Mouse (Mus musculus): ENCODE measurements around the gene Bphl. TPM values are rescaled to one million over a fixed set of nuclear protein-coding genes. Genes with fewer than 3 reads are reported as not detected.

Gene Bphl
- polyA plus RNA-seq (2016; fragmentation: Nextera tagmentation; extraction: Ambion mirVana) = 44.4 and 50.5 TPM in 2 replicates

DNA sequence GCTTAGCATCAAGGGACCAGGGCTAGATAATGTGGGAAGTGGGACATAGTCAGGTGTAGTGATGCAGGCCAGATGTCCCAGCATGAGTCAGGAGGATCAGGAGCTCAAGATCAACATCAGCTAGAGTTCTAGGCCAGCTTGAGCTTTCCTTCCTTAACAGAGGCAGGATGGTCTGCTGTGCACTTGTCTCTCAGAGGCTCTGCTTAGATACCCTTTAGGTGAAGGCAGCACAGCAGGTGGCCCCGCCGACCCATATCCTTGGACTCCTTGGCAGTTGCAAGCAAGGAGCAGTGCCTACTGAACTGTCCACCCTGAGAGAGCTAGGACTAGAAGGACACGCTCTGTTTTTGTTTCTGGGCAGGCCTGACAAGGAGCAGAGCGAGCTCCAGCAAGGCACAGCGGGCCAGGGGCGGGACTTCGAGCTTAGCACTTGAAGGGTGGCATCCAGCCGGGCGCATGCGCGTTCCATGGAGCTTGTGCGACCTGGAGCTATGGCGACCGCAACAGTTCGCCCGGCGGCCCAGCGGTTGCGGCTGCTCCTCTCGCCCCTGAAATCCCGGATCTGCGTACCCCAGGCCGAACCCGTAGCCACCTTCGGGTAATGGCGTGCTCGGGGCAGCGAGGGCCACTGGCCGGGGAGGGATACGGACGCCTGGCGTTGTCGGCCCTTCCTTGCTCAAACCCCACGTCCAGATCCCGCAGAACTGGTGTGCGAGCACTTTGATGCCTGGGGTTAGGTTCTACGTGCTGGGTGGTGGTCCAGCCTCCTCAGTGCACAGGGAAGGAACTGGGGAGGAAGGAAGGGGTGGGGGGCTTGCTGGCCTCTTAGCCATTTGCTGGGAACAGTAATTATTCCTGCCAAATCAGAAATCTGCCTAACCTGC is at the start of gene Bphl:
Bphl (plus strand) TSS at position 426 of the 884 bp plus-strand sequence.
- WGBS = 1% methylated on average over 37 of the region's 37 CpGs
- Histone ChIP-seq H3K27me3 (replicated peaks) (no peaks in the 10 kb centered on the region), H3K9me3 (replicated peaks) (0 out of 2 replicates have a peak, but pooled peaks cover 2% of the 10 kb centered on the region), H3K36me3 (peaks cover 24% of the 10 kb centered on the region), H3K4me2 (peak within 1 kb of the TSS; percentile 75), H3K4me1 (replicated peaks) (peaks cover 18% of the 10 kb centered on the region; the same call in 1 of the 2 replicates), H3K9ac (peak within 1 kb of the TSS; percentile 94), H3K27ac (ENCODE audit: poor library complexity, severe bottlenecking) (peak within 1 kb of the TSS; percentile 81), H3K4me3 (peak within 1 kb of the TSS; percentile 84)
- ATAC-seq (ENCODE audit: insufficient number of reproducible peaks, low FRiP score) = peak; percentile 90

DNA sequence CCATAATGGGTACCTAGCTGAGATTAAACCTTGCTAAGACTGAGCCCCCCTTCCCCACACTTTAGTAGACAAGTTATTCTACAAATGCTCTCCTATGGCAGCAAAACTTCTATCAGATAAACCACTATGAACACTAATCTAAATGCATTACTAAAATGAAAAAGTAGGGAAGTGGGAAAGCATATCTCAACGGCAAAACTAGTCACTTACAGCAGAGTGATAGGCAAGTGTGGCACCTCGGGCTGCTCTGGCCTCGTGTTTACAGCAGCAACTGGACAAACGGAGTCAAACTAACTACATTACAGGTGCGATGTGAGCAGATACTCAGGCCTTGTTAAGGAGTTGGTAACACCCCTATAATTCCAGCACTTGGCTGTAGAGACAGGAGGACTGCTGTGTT is 47.8 kb upstream of the Bphl start:
- Histone ChIP-seq H3K9ac (no peak overlapping the region), H3K4me2 (no peak overlapping the region), H3K4me3 (no peak overlapping the region), H3K27ac (ENCODE audit: poor library complexity, severe bottlenecking) (no peak overlapping the region), H3K9me3 (replicated peaks) (peaks cover 2% of the 10 kb centered on the region; the same call in 1 of the 2 replicates), H3K27me3 (replicated peaks) (no peaks in the 10 kb centered on the region), H3K36me3 (peaks cover 41% of the 10 kb centered on the region), H3K4me1 (replicated peaks) (no peaks in the 10 kb centered on the region)
- 70% methylated on average over 5 of the region's 5 CpGs for WGBS
- no peak for ATAC-seq (ENCODE audit: insufficient number of reproducible peaks, low FRiP score)

DNA sequence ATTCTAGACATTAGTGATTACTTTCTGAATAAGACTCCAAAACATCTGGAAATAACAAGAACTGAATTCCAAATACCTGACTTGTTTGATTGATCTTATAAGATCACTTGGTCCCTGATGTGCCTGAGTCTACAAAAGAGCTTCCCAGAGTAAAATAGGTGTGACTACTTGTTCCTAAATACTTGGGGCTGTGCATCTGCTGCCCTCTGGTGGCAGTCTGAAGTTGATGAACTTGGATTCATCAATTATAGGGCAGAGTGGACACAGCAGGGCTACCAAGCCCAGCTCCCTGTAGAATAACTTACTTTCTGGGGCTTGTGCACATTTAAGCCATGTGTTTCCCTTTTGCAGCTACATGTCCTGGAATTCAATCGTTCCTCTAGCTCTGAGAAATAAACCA is 42.2 kb upstream of the Bphl start:
- WGBS = 18% methylated on average over 1 of the region's 1 CpGs
- H3K9me3 ChIP-seq (replicated peaks) = no peaks in the 10 kb centered on the region; the same call in 1 of the 2 replicates
- no peak for ATAC-seq (ENCODE audit: insufficient number of reproducible peaks, low FRiP score)
- no peak overlapping the region for H3K27ac ChIP-seq (ENCODE audit: poor library complexity, severe bottlenecking)
- no peaks in the 10 kb centered on the region for H3K27me3 ChIP-seq (replicated peaks)
- H3K36me3 ChIP-seq = 0 out of 2 replicates have a peak, but pooled peaks cover 4% of the 10 kb centered on the region
- no peak overlapping the region for H3K9ac ChIP-seq
- no peak overlapping the region for H3K4me2 ChIP-seq
- H3K4me1 ChIP-seq (replicated peaks) = no peaks in the 10 kb centered on the region
- H3K4me3 ChIP-seq = no peak overlapping the region

DNA sequence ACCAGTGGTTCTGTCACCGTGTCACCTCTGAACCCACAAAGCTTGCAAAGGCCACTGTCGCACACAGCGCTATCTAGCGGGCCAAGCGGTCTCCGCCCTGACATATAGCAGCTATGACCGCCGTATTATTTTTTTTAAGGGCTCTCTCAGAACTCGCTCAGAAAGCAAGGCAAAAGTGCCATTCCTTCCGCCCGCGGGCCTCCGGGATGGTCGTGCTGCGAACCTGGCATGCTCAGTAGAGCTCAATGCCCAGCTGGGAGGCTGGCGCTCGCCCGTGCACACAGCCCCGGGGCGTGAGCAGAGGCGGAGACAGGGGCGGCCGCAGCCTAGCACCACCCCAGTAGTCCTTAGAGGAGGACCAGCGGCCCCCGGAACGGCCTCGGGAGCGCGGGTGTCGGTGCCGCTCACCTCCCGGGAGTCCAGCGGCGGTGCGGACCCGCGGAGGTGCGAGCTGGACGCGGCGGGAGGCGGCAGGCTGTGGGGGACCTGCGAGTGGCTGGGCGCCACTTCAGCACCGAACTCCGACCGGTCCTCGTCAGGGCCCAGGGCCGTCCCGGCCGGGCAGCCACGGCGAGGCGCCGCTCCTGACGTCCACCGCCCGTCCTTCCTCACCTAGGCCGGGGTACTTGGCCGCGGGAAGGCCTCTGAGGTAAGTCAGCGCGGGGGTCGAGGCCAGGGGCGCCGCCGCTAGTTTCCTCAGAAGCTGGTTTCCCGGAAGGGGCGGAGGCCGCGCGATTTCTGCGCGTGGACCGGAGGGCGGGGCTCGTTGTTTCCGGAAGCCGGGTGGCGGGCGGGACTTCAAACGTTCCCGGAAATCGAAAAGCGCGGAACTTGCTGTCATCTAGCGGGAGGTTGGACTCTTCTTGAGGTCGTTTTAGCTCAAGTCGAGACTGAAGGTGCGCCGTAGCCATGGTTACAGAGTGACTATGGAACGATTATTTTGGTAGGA is 35.1 kb upstream of the Bphl start, which contains the start of the genes Ripk1 and Serpinb6a:
Ripk1 (plus strand) TSS at position 306 of the 949 bp plus-strand sequence.
Serpinb6a (minus strand) TSS at position 737 of the 949 bp plus-strand sequence.
- Histone ChIP-seq H3K27ac (ENCODE audit: poor library complexity, severe bottlenecking) (peak within 1 kb of the TSS; percentile 91), H3K36me3 (no peaks in the 10 kb centered on the region), H3K27me3 (replicated peaks) (no peaks in the 10 kb centered on the region), H3K4me2 (peak within 1 kb of the TSS; percentile 94), H3K4me3 (peak within 1 kb of the TSS; percentile 95), H3K4me1 (replicated peaks) (peaks cover 4% of the 10 kb centered on the region), H3K9ac (peak within 1 kb of the TSS; percentile 94), H3K9me3 (replicated peaks) (no peaks in the 10 kb centered on the region)
- WGBS = under 1% methylated on average over 86 of the region's 92 CpGs
- ATAC-seq (ENCODE audit: insufficient number of reproducible peaks, low FRiP score) = peak; percentile 97

DNA sequence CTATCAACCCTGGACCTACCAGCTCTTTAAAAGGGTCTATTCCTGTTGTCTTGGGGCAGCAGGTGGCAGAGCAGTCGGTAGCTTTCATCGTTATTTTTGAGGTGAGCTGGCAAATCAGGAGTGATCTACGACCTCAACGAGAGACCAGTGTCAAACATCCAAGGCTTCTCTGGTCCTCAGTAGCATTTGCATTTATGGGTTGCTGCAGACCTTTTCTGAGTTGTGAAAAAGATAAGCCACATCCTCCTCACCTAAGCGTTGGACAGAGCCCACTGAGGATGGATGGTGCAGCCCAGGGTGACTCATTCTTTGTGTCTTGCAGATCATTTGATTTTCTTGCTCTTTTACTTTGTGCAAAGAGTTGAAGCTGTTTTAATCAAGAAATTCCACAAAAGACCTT is 34.3 kb upstream of the Bphl start:
- Histone ChIP-seq H3K36me3 (no peaks in the 10 kb centered on the region), H3K9me3 (replicated peaks) (no peaks in the 10 kb centered on the region), H3K27me3 (replicated peaks) (no peaks in the 10 kb centered on the region), H3K9ac (peak overlapping the region; percentile 94), H3K27ac (ENCODE audit: poor library complexity, severe bottlenecking) (no peak overlapping the region; the same call in 1 of the 2 replicates), H3K4me3 (peak overlapping the region; percentile 95), H3K4me1 (replicated peaks) (peaks cover 4% of the 10 kb centered on the region), H3K4me2 (peak overlapping the region; percentile 94)
- ATAC-seq (ENCODE audit: insufficient number of reproducible peaks, low FRiP score) = peak; percentile 5; the same call in 1 of the 2 replicates
- WGBS = 4% methylated on average over 5 of the region's 5 CpGs

DNA sequence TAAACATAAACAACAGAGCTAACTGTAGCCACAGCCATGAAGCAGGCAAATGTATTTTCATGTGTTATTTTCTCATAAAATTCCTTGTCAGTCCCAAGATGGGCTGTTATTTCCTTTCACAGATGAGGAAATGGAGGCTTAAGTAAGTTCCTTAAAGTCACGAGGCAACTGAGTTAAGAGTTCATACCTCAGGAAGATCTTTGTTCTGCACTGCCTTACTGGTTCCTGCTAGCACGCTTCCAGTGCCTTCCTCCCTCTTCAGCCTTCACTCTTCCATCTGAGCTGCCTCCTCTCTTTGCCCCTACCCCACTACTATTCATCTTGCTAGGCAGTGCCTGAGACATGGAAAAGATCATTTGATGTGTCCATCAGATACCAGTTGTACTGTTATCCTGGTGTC is 30.2 kb upstream of the Bphl start:
- no peak overlapping the region for H3K27ac ChIP-seq (ENCODE audit: poor library complexity, severe bottlenecking)
- WGBS = 65% methylated on average over 2 of the region's 2 CpGs

DNA sequence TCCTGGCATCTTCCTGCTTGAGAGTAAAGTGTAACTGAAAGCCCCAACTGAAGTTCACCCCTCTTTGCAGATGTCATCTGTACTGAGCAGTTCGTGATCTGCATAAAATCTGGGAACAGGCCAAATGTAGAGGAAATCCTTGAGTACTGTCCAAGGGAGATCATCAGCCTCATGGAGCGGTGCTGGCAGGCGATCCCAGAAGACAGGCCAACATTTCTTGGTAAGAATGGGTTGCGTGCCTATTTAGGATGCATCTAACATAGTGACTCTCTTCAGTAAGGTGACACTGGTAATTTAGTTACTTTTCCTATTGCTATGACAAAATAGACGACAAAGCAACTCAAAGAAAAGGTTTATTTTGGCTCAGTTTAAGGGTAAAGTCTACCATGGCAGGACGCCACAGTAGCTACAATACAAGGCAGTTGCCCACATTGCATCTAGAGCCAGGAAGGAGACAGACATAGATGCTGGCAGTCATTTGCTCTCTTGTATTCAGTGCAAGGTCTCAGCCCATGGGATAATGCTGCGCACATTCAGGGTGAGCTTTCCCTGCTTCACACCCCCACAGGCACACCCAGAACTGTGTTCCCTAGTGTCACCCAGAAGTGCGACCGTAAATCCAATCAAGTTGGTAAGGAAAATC is 20.3 kb upstream of the Bphl start:
- no peak overlapping the region for H3K9ac ChIP-seq
- ATAC-seq (ENCODE audit: insufficient number of reproducible peaks, low FRiP score) = no peak
- H3K4me1 ChIP-seq (replicated peaks) = no peaks in the 10 kb centered on the region
- no peak overlapping the region for H3K4me2 ChIP-seq
- 0 out of 2 replicates have a peak, but pooled peaks cover 4% of the 10 kb centered on the region for H3K9me3 ChIP-seq (replicated peaks)
- no peak overlapping the region for H3K4me3 ChIP-seq
- 89% methylated on average over 9 of the region's 9 CpGs for WGBS
- H3K36me3 ChIP-seq = peaks cover 80% of the 10 kb centered on the region
- H3K27ac ChIP-seq (ENCODE audit: poor library complexity, severe bottlenecking) = no peak overlapping the region
- no peaks in the 10 kb centered on the region for H3K27me3 ChIP-seq (replicated peaks)

More for the DNA sequence above, 30.2 kb upstream of the Bphl start:
- H3K9ac ChIP-seq = no peak overlapping the region
- H3K4me2 ChIP-seq = no peak overlapping the region
- H3K4me3 ChIP-seq = no peak overlapping the region
- H3K9me3 ChIP-seq (replicated peaks) = no peaks in the 10 kb centered on the region
- no peaks in the 10 kb centered on the region for H3K27me3 ChIP-seq (replicated peaks)
- no peak for ATAC-seq (ENCODE audit: insufficient number of reproducible peaks, low FRiP score)
- H3K4me1 ChIP-seq (replicated peaks) = peaks cover 4% of the 10 kb centered on the region
- H3K36me3 ChIP-seq = peaks cover 21% of the 10 kb centered on the region

DNA sequence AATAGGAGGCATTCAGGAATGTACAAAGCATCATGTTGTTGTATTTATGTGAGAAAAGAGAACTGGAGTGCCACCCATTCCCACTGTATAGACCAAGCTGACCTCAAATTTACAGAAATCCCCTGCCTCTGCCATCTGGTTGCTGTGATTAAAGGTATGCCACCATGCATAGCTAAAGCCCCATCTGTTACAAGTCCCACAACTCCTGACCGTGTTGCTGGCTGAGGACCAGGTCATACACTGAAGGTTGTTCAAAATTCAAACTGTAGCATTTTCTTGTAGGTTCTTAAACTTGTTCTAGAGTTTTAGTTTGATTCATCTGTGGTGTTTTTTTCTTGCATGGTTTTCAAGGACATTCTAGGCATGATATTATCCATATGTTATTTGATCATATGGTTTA is 18.9 kb upstream of the Bphl start:
- 0 out of 2 replicates have a peak, but pooled peaks cover 4% of the 10 kb centered on the region for H3K9me3 ChIP-seq (replicated peaks)
- no peak overlapping the region for H3K27ac ChIP-seq (ENCODE audit: poor library complexity, severe bottlenecking)
- H3K27me3 ChIP-seq (replicated peaks) = no peaks in the 10 kb centered on the region
- no peak overlapping the region for H3K4me2 ChIP-seq
- H3K4me1 ChIP-seq (replicated peaks) = no peaks in the 10 kb centered on the region
- H3K36me3 ChIP-seq = peaks cover 83% of the 10 kb centered on the region
- H3K9ac ChIP-seq = no peak overlapping the region
- H3K4me3 ChIP-seq = no peak overlapping the region
- 79% methylated on average over 1 of the region's 1 CpGs for WGBS
- ATAC-seq (ENCODE audit: insufficient number of reproducible peaks, low FRiP score) = no peak

DNA sequence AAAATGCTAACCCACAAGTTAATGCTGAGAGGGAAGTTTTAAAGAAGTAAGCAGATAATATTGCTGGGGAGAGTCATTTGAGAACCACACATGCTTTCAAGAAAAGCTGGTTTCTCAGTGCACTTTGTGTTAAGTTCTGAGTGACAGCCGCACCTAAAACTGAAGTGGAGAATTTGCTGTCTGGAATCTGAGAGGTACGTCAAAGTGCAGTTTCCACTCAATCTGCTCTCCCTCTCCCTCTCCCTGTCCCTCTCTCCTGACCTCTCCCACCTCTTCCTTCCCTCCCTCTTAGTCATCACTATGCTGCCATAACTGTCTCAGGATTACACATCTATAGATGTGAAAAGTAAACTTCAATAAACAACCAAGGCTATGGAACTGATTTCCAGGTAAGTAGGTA is 15.4 kb upstream of the Bphl start:
- WGBS = 80% methylated on average over 2 of the region's 2 CpGs
- no peak for ATAC-seq (ENCODE audit: insufficient number of reproducible peaks, low FRiP score)
- H3K36me3 ChIP-seq = peaks cover 57% of the 10 kb centered on the region

DNA sequence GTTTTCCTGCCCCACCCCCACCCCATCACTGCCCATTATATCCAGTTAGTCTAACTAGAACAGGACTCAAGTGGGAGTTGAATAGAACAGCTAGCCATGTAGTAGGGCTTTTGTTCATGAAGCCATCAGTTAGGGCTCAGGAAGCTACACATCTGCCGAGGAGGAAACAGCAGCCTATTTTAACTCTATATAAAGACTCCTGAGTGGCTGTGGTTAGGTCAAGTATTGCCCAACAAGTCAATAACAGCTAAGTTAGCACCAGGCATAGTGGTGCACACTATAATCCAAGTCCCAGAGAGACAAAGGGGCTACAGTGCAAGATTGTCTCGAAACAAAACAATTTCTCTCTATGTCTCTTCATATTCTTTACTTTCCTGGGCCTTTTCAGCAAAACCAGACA is 5.4 kb upstream of the Bphl start:
- H3K9ac ChIP-seq = no peak overlapping the region
- no peak overlapping the region for H3K4me3 ChIP-seq
- no peak overlapping the region for H3K4me2 ChIP-seq
- H3K36me3 ChIP-seq = peaks cover 55% of the 10 kb centered on the region
- no peak for ATAC-seq (ENCODE audit: insufficient number of reproducible peaks, low FRiP score)
- no peak overlapping the region for H3K27ac ChIP-seq (ENCODE audit: poor library complexity, severe bottlenecking)
- WGBS = 80% methylated on average over 2 of the region's 2 CpGs
- peaks cover 6% of the 10 kb centered on the region; the same call in 1 of the 2 replicates for H3K4me1 ChIP-seq (replicated peaks)
- no peaks in the 10 kb centered on the region for H3K27me3 ChIP-seq (replicated peaks)
- H3K9me3 ChIP-seq (replicated peaks) = no peaks in the 10 kb centered on the region

More for the DNA sequence above, 15.4 kb upstream of the Bphl start:
- H3K9me3 ChIP-seq (replicated peaks) = 0 out of 2 replicates have a peak, but pooled peaks cover 4% of the 10 kb centered on the region
- no peak overlapping the region for H3K9ac ChIP-seq
- H3K4me2 ChIP-seq = no peak overlapping the region
- no peaks in the 10 kb centered on the region for H3K4me1 ChIP-seq (replicated peaks)
- no peak overlapping the region for H3K27ac ChIP-seq (ENCODE audit: poor library complexity, severe bottlenecking)
- no peaks in the 10 kb centered on the region for H3K27me3 ChIP-seq (replicated peaks)
- H3K4me3 ChIP-seq = no peak overlapping the region
